Mouse (Mus musculus): ENCODE measurements around the gene Frmpd4. TPM values are rescaled to one million over a fixed set of nuclear protein-coding genes. Genes with fewer than 3 reads are reported as not detected.
A peak's percentile ranks its signal among the peaks of the same experiment; 100 is the strongest.

Gene Frmpd4
- polyA plus RNA-seq, 1 experiment, result not detected

DNA sequence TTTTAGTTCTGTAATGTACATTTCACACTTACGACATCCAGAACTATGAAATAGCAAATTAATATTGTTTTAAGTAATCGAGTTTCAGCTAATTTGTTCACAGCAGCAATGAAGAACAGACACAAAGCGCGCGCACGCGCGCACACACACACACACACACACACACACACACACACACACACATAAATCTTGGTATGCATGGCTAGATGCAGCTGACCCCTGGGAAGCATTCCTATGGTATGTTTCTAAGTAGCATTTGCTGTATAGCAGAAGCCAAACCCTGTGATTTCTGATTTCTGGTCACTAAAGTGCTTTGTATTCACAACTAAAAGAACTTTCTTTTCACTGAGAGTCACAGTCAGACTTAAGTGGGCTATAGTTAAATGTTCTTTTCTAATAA, 922.8 kb downstream of the Frmpd4 start:
- TF ChIP-seq CTCF (IDR thresholded peaks at IDR 0.05; ENCODE audit: control insufficient read depth, insufficient read depth, insufficient replicate concordance, low read depth, low read length) (no peak), POLR2A (IDR thresholded peaks at IDR 0.05; ENCODE audit: control insufficient read depth, low read depth, low read length) (no peak)
- Histone ChIP-seq H3K4me1 (ENCODE audit: control insufficient read depth, insufficient read depth, low read length) (no peaks in the 10 kb centered on the region), H3K36me3 (ENCODE audit: control insufficient read depth, insufficient read depth, low read length) (no peaks in the 10 kb centered on the region), H3K4me3 (ENCODE audit: control insufficient read depth, low read depth, low read length) (no peak overlapping the region), H3K27me3 (ENCODE audit: control insufficient read depth, insufficient read depth, low read length) (no peaks in the 10 kb centered on the region), H3K27ac (ENCODE audit: control insufficient read depth, insufficient read depth, low read depth, low read length) (no peak overlapping the region)

DNA sequence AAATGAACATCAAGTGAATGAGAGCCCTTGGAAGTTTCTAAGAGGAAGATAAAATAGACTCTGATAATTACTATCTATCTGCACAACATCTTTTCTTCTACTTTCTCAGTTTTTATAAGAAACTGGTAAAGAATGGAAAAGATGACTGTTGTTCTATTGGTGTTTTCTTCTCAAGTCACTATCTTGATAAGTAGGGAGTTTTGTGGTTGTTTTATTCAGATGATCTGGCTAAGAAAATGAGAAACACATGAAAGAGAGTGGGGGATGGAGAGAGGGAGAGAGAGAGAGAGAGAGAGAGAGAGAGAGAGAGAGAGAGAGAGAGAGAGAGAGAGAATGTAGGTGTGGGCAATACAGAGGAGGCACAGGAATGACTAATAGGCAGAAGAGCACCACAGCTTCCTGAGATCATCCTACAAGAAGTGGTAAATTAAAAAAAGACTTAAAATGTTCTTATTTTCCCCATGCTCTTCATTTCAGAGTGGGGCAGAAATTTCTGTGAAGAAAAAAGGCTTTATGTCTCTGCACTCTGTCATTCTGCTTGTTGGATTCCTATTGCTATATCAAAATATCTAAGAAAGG, 979.3 kb downstream of the Frmpd4 start:
- Histone ChIP-seq H3K27ac (ENCODE audit: control insufficient read depth, insufficient read depth, low read depth, low read length) (no peak overlapping the region), H3K27me3 (ENCODE audit: control insufficient read depth, insufficient read depth, low read length) (no peaks in the 10 kb centered on the region), H3K4me3 (ENCODE audit: control insufficient read depth, low read depth, low read length) (no peak overlapping the region), H3K4me1 (ENCODE audit: control insufficient read depth, insufficient read depth, low read length) (no peaks in the 10 kb centered on the region), H3K36me3 (ENCODE audit: control insufficient read depth, insufficient read depth, low read length) (no peaks in the 10 kb centered on the region)
- TF ChIP-seq CTCF (IDR thresholded peaks at IDR 0.05; ENCODE audit: control insufficient read depth, insufficient read depth, insufficient replicate concordance, low read depth, low read length) (no peak), POLR2A (IDR thresholded peaks at IDR 0.05; ENCODE audit: control insufficient read depth, low read depth, low read length) (no peak)

DNA sequence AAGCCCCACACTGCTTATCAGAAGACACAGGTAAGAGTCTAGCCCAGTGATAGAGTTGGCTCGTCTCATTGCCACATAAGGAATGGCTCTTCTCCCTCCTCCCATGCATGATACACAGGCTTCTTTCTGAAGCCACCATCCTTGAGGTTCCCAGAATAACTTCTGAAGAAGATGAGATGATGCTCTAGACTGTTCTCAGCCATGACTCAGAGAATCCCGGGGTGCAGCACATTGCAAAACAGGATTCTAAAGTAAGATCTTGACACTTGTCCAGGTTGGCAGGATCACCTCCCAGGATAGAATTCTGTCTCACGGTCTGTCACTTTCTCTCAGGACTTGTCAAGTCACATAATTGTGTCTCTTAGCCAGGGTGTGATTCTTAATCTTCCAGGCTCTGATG, 1024.2 kb downstream of the Frmpd4 start:
- H3K4me3 ChIP-seq (ENCODE audit: control insufficient read depth, low read depth, low read length), result no peak overlapping the region
- H3K27ac ChIP-seq (ENCODE audit: control insufficient read depth, insufficient read depth, low read depth, low read length), result no peak overlapping the region
- H3K36me3 ChIP-seq (ENCODE audit: control insufficient read depth, insufficient read depth, low read length), result no peaks in the 10 kb centered on the region
- H3K27me3 ChIP-seq (ENCODE audit: control insufficient read depth, insufficient read depth, low read length), result no peaks in the 10 kb centered on the region
- H3K4me1 ChIP-seq (ENCODE audit: control insufficient read depth, insufficient read depth, low read length), result no peaks in the 10 kb centered on the region
- no peak for TF ChIP-seq CTCF (IDR thresholded peaks at IDR 0.05; ENCODE audit: control insufficient read depth, insufficient read depth, insufficient replicate concordance, low read depth, low read length)
- TF ChIP-seq POLR2A (IDR thresholded peaks at IDR 0.05; ENCODE audit: control insufficient read depth, low read depth, low read length), result no peak

DNA sequence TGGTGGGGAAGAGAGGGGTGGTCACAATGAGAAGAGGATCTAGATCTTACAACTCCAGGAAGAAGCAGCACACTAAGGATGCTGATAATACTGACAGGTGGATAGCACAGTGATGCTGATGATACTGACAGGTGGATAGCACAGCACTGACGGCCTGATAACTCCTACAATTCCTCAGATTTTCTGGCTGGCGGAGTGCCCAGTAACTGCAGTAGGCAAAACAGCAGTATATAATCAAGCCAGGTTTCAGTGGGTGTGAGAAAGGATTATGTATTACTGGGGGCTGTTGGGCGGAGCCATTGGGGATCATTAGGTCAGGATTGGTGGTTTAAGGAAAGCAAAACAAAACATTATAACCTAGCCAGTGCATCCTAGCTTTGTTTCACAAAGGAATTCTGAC, 1053.9 kb downstream of the Frmpd4 start:
- H3K4me1 ChIP-seq (ENCODE audit: control insufficient read depth, insufficient read depth, low read length), result no peaks in the 10 kb centered on the region
- H3K36me3 ChIP-seq (ENCODE audit: control insufficient read depth, insufficient read depth, low read length), result no peaks in the 10 kb centered on the region
- no peak overlapping the region for H3K27ac ChIP-seq (ENCODE audit: control insufficient read depth, insufficient read depth, low read depth, low read length)
- TF ChIP-seq CTCF (IDR thresholded peaks at IDR 0.05; ENCODE audit: control insufficient read depth, insufficient read depth, insufficient replicate concordance, low read depth, low read length) (no peak), POLR2A (IDR thresholded peaks at IDR 0.05; ENCODE audit: control insufficient read depth, low read depth, low read length) (no peak)
- no peaks in the 10 kb centered on the region for H3K27me3 ChIP-seq (ENCODE audit: control insufficient read depth, insufficient read depth, low read length)
- no peak overlapping the region for H3K4me3 ChIP-seq (ENCODE audit: control insufficient read depth, low read depth, low read length)

DNA sequence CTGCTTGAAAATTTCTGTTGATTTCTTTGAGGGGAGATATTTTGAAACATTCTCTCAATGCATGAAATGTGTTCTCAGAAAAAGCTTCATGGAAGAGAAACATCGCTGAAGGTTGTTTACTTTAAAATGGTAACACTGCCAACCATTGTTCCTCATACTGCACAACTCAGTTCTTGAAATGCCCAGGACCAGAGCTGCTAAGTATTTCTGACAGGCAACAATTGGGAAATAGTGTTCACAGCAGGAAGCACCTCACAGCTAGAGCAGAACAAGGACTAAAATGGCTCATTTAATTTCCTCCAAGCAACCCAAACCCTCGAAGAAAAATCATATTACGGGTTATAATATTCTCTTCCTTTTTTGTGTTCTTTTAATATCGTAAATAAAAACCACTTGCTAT, 1054.5 kb downstream of the Frmpd4 start:
- Histone ChIP-seq H3K36me3 (ENCODE audit: control insufficient read depth, insufficient read depth, low read length) (no peaks in the 10 kb centered on the region), H3K4me3 (ENCODE audit: control insufficient read depth, low read depth, low read length) (no peak overlapping the region), H3K4me1 (ENCODE audit: control insufficient read depth, insufficient read depth, low read length) (no peaks in the 10 kb centered on the region), H3K27me3 (ENCODE audit: control insufficient read depth, insufficient read depth, low read length) (no peaks in the 10 kb centered on the region), H3K27ac (ENCODE audit: control insufficient read depth, insufficient read depth, low read depth, low read length) (no peak overlapping the region)
- TF ChIP-seq POLR2A (IDR thresholded peaks at IDR 0.05; ENCODE audit: control insufficient read depth, low read depth, low read length) (no peak), CTCF (IDR thresholded peaks at IDR 0.05; ENCODE audit: control insufficient read depth, insufficient read depth, insufficient replicate concordance, low read depth, low read length) (no peak)

DNA sequence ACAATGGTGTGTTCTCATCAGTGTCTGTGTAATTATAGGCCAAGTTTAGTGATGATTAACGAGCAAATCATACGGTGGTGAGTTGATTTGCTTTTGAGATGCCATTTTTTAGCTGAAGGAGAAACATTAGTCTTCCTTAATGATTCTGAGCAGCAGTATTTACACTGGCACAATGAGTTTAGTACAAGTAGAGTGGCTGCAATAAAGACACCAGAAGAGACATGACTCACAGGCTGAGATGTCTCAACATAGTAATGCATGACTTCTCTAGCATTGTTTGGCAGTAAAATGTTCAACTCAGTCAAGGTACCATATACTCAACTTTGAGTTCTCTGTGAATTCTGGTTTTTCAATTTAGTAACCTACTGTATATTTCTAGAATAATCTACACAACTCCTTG, 1058.6 kb downstream of the Frmpd4 start:
- TF ChIP-seq CTCF (IDR thresholded peaks at IDR 0.05; ENCODE audit: control insufficient read depth, insufficient read depth, insufficient replicate concordance, low read depth, low read length), result no peak
- no peak for TF ChIP-seq POLR2A (IDR thresholded peaks at IDR 0.05; ENCODE audit: control insufficient read depth, low read depth, low read length)
- Histone ChIP-seq H3K36me3 (ENCODE audit: control insufficient read depth, insufficient read depth, low read length) (no peaks in the 10 kb centered on the region), H3K27ac (ENCODE audit: control insufficient read depth, insufficient read depth, low read depth, low read length) (no peak overlapping the region), H3K27me3 (ENCODE audit: control insufficient read depth, insufficient read depth, low read length) (no peaks in the 10 kb centered on the region), H3K4me3 (ENCODE audit: control insufficient read depth, low read depth, low read length) (no peak overlapping the region), H3K4me1 (ENCODE audit: control insufficient read depth, insufficient read depth, low read length) (no peaks in the 10 kb centered on the region)

DNA sequence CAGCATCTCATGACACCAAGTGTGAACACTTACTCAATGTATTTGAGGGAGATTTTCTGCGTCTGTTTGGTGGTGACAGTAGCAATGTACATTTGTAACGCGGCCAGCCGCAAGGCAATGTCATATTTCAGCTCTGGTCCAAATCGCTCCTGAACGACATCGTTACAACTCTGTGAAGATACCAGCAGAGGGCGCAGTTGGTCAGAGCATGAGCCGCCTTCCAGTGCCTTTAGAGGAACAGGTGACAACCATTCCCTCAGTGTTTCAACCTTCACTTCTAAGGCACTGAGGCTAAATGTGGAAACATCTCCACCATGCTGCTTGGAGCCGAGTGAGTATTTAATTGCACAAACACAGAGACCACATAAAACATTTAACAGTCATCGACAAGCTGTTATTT, 1079.3 kb downstream of the Frmpd4 start:
- no peaks in the 10 kb centered on the region for H3K27me3 ChIP-seq (ENCODE audit: control insufficient read depth, insufficient read depth, low read length)
- TF ChIP-seq CTCF (IDR thresholded peaks at IDR 0.05; ENCODE audit: control insufficient read depth, insufficient read depth, insufficient replicate concordance, low read depth, low read length), result peak; percentile 50; the same call in 1 of the 2 replicates
- TF ChIP-seq POLR2A (IDR thresholded peaks at IDR 0.05; ENCODE audit: control insufficient read depth, low read depth, low read length), result no peak

DNA sequence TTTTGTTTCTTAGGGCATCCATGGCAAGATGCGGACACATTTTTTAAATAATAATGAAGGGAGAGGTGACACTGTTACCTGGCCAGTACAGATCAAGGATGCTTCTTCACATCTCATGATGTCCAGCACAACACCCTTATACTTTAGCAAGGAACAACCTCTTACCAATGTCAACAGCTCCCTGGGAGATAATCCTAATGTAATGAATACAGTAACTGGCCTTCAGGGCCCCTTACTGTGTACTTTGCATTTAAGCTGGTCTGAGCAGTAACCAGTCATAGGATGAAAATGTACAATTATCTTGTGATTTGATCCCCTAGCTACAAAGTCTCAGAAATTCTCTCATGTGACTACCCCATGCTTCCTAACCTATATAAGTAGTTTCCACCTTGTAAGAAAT, 1084.8 kb downstream of the Frmpd4 start:
- H3K4me1 ChIP-seq (ENCODE audit: control insufficient read depth, insufficient read depth, low read length), result no peaks in the 10 kb centered on the region
- H3K4me3 ChIP-seq (ENCODE audit: control insufficient read depth, low read depth, low read length), result no peak overlapping the region
- H3K36me3 ChIP-seq (ENCODE audit: control insufficient read depth, insufficient read depth, low read length), result no peaks in the 10 kb centered on the region
- no peak overlapping the region for H3K27ac ChIP-seq (ENCODE audit: control insufficient read depth, insufficient read depth, low read depth, low read length)
- H3K27me3 ChIP-seq (ENCODE audit: control insufficient read depth, insufficient read depth, low read length), result no peaks in the 10 kb centered on the region
- no peak for TF ChIP-seq CTCF (IDR thresholded peaks at IDR 0.05; ENCODE audit: control insufficient read depth, insufficient read depth, insufficient replicate concordance, low read depth, low read length)
- no peak for TF ChIP-seq POLR2A (IDR thresholded peaks at IDR 0.05; ENCODE audit: control insufficient read depth, low read depth, low read length)

More for the DNA sequence above, 1079.3 kb downstream of the Frmpd4 start:
- no peak overlapping the region for H3K27ac ChIP-seq (ENCODE audit: control insufficient read depth, insufficient read depth, low read depth, low read length)
- H3K4me3 ChIP-seq (ENCODE audit: control insufficient read depth, low read depth, low read length), result no peak overlapping the region
- H3K4me1 ChIP-seq (ENCODE audit: control insufficient read depth, insufficient read depth, low read length), result no peaks in the 10 kb centered on the region
- no peaks in the 10 kb centered on the region for H3K36me3 ChIP-seq (ENCODE audit: control insufficient read depth, insufficient read depth, low read length)
